Mouse (Mus musculus): ENCODE results near the gene Fam160b1.

Gene Fam160b1

DNA sequence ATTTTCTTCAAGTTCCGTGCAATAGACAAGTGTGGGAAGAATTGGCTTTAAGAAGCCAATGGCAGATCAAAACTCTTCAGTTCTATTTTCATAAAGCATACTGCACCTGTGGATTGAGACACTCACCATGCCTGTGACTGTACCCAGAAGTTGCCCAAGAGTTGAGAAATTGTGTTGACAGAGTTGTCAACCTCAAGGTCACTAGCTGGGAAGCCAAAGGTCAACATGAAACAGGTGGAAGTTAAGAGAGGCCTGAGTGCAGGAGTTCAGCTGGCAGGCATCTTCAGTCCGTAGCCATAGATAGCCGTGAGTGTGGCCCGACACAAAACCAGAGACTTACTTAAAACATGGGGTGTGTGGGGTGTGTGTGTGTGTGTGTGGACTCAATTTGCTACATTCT lies 6.7 kb downstream of the Fam160b1 start:
- no peak for DNase-seq (ENCODE audit: low read depth)

GRCm38 (mm10) chr19:57367849-57368387 lies 7.4 kb downstream of the Fam160b1 start:
- DNase-seq (ENCODE audit: low read depth), result no peak

- DNase-seq (ENCODE audit: low read depth), result no peak
Measured at GRCm38 (mm10) chr19:57373276-57373811, 12.9 kb downstream of the Fam160b1 start.

DNA sequence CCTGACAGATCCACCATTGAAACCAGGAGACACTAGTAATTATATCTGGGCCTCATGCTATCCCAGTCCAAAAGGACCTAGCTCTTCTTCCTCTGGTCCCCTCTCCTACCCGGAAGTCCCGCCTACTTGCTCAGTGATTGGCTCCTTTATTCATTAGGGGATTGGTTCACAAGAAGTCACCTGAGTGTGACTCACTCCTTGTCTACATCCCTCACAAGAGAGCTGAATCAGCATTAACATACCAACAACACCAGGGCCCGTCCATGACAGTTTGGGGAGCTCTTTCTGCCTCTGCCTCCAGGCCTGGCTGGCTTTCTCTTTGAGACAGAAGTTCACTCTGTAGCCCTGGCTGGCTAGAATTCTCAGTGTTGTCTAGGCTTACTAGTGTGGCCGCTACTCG lies 14.7 kb downstream of the Fam160b1 start:
- no peak for DNase-seq (ENCODE audit: low read depth)

GRCm38 (mm10) chr19:57375746-57376145 lies 15.3 kb downstream of the Fam160b1 start:
- no peak for DNase-seq (ENCODE audit: low read depth)

- no peak for DNase-seq (ENCODE audit: low read depth)
Measured at GRCm38 (mm10) chr19:57377043-57377703, 16.7 kb downstream of the Fam160b1 start.

GRCm38 (mm10) chr19:57386176-57386693 lies 25.8 kb downstream of the Fam160b1 start:
- no peak for DNase-seq (ENCODE audit: low read depth)

DNA sequence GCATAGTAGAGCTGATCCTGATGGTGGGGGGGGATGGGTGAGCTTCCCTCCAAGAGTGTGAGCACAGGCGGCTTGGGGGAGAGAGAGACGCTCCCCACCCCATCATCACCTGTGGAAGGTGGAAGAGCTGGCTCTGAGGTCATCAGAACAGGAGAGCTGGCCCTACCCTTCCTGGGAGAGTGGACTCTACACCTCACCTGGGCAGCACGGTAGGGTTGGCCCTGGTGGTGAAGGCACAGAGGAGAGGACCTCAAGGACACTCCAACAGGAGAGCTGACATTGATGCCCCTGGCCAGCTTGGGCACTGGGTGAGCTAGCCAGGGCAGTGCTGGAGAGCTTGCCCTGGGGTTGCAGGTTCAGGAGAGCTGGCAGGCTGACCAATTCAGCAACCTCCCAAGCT lies 31.1 kb downstream of the Fam160b1 start:
- DNase-seq (ENCODE audit: low read depth), result no peak

- no peak for DNase-seq (ENCODE audit: low read depth)
Measured at GRCm38 (mm10) chr19:57393357-57393957, 33.0 kb downstream of the Fam160b1 start.

DNA sequence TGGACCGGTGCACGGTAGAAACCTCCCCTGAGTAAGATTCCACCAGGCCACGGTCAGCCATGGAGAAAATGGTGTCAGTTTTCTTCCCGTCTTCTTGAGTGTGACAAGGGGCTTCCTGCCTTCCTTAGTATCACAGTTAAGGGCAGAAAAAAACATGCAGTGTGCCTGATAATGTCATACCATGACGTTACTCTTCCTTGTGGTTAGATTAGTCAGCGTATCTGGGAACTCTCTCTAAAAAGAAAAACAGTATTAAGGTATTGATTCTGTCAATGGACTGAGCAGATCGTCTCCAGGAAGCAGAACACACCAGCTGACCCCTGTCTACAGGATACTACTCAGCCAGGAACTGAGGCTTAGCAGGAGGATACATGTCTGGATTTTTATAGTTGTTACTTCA lies 36.1 kb downstream of the Fam160b1 start:
- DNase-seq (ENCODE audit: low read depth), result no peak

DNA sequence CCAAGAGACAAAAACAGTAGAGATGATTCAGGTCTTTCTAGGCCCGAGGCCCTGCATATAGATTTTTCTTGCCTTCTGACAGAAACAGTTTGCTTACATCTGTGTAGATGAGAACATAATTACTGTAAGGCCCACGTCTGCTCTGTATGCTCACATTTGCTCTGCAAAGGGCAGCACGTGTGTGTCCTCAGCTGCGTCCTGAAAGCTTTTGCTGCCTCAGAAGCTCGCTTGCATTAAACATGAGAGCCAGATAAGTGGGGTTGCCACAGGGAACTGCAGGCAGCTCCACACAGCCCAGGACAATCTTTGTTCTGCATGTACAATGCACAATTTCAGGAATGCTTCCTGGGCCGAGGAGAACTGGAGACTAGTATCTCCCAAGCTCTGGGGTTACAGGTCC lies 41.9 kb downstream of the Fam160b1 start:
- DNase-seq (ENCODE audit: low read depth), result no peak

DNA sequence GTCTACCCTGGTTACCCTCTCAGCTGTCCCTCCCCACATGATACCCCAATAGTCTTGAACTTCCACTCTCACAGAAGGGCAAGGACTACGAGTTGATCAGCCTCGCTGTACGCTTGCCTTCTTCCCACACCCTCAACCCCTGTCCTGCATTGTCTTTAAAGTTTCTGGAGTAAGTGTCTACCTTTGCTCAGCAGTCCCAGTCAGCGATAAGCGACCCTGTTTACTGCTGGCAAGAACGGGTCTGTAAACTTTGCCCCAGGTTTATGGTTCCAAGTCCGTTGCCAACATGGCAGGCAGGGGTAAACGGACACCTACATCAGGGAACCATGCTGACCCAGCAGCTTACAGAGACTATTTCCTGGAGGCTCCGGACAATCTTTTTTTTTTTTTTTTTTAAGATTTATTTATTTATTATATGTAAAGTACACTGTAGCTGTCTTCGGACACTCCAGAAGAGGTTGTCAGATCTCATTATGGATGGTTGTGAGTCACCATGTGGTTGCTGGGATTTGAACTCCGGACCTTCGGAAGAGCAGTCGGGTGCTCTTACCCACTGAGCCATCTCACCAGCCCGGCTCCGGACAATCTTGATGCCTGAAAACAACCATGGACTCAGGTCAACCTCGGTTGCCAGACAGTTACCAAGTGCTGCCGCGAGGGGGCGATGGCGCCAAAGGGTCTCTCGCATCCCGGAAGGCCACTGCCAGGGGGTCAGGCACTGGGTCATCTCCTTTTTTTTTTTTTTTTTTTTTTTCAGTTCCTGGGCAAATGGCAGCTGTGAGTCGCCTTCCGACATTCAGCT lies 43.4 kb downstream of the Fam160b1 start:
- DNase-seq (ENCODE audit: low read depth), result peak; percentile 70

DNA sequence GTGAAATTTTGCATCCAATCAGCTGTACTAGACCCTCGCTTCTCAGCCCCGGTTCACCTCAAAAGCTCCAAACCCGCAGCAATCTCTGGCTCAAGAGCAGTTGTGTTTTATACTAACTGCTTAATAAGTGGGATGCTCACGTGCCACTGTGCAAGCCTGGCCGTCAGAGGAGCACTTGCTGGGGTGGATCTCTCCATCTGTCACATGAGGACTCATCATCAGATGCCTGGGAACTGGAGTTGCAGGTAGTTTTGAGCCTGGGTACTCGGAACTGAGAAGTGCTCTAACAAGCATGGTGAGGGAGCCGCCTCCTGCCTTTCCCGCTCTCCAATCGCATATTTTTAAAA lies 44.0 kb downstream of the Fam160b1 start:
- no peak for DNase-seq (ENCODE audit: low read depth)

DNA sequence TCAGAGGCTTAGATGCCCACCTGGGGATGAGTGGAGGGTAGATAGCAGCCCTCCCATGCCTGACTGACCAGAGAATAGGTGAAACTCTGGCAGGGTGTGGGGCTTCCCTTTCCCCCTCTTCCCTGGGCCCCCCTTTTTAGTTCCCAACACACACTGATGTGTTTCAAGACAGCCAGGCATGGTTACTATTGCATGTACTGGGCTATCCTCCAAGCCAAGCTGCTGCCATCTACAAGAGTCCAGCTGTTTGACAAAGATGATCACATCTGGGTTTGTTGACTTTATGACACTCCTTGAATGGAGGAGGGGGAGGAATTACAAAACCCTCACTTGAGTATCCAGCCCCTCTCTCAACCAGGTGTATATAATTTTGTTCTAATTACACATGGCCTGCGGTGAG lies 47.5 kb downstream of the Fam160b1 start:
- DNase-seq (ENCODE audit: low read depth), result no peak

GRCm38 (mm10) chr19:57411375-57412196 lies 51.1 kb downstream of the Fam160b1 start:
- DNase-seq (ENCODE audit: low read depth), result peak; percentile 72

DNA sequence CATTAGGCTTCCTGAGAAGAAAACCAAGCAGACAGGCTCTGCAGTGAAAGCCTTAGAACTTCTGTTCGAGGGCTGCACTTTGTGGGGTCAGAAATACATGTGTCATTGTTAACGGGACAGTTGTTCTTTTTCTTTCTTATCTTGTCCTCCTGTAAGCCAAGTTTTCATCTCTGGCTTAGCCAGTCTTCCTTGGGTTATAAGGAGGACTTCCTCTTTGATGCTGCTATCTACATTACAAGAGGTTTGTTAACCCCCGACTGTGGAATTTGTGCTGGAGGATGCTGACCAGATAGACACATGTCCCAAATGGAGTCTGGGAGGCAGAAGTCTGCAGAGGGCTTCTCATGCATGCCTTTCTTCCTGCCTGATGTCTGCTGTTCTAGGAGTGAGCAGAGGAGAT lies 52.7 kb downstream of the Fam160b1 start:
- DNase-seq (ENCODE audit: low read depth), result peak; percentile 41

GRCm38 (mm10) chr19:57413918-57414317 lies 53.4 kb downstream of the Fam160b1 start:
- peak; percentile 66 for DNase-seq (ENCODE audit: low read depth)

DNA sequence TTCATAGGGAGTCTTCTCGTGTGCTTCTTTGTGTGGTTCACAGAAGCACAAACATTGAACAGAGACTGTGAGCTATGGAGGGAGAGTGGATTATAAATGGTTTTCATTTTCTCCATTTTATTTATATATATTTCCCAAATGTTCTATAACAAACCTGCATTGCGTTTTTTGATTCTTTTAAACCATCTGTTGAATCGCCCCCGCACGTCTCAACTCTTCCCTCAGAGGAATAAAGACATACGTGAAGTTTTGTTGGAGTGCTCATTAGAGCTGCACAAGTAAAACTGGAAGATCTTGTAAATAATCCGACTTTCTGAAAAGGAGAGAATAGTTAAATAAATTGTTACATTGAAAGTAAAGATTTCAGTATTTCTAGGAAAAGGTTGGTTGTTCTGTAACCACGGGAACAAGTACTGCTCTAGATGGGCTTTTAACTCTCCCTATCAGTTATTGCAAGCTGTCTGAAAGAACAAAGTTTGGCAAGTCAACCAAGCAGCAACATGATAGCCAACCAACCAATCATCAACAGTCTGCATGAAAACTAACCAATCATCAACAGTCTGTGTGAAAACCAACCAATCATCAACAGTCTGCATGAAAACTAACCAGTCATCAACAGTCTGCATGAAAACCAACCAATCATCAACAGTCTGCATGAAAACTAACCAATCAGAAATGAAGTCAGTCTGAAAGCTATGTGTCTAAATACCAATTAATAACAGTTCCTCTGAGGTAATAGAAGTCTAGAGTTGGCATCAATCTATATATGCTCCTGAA lies 54.7 kb downstream of the Fam160b1 start:
- DNase-seq (ENCODE audit: low read depth), result no peak

DNA sequence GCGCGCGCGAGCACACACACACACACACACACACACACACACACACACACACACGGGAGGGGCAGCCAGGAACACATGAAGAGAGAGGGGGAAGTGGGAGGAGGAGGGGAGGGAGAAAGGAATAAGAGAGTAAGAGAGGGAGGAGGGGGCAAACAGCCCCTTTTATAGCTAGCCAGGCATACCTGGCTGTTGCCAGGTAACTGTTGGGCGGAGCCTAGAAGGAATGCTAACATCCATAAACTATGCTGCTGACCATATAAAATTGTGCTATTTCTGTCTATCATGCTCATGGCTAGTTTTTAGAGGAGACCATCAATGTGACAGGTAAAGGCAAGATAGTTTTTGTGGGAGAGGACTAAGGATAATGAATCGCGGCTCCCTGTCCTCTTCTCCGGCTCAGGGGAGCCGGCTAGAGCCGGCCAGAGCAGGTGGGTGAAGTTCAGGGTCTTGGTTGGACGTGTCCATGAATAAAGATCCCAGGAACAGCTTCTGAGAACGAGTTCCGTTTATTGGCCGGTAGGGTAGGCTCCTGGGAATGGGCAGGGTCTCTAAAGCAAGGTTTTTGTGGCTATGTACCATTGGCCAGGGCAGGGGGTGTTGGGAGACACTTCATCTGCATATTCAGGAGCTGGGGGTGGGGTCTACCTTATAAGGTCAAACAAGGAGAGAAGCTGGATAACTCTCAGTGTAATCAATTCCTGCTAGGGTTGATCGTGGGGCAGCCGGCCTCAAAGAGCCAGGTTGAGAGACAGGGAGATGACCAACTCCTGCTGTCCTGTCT lies 57.5 kb downstream of the Fam160b1 start:
- DNase-seq (ENCODE audit: low read depth), result no peak

- no peak for DNase-seq (ENCODE audit: low read depth)
Measured at GRCm38 (mm10) chr19:57423402-57423801, 62.9 kb downstream of the Fam160b1 start.

All from naive thymus-derived CD4-positive, alpha-beta T cell, adult 2 months (primary cell).